Mouse (Mus musculus): Measurements from ENCODE around the gene Gm20850. TPM values are rescaled to one million over a fixed set of nuclear protein-coding genes. Genes with fewer than 3 reads are reported as not detected.
"Not testable (repeated sequence)": the region's sequence is repeated elsewhere in the genome, so short reads cannot be mapped to it uniquely, and the experiment has no call there.

Gene Gm20850
- not detected in 2 replicates for polyA plus RNA-seq (2012)

GRCm38 (mm10) chrY:75715022-75715421, at the start of gene Gm20850:
Gene Gm20850, plus strand, starts transcription at chrY:75715322.
- not testable (repeated sequence) for H3K9me3 ChIP-seq (ENCODE audit: control insufficient read depth, low read length); H3K4me1 ChIP-seq (ENCODE audit: control insufficient read depth); H3K4me3 ChIP-seq (replicated peaks); H3K27me3 ChIP-seq (ENCODE audit: control insufficient read depth); H3K36me3 ChIP-seq (ENCODE audit: control insufficient read depth)
